Mouse (Mus musculus): ENCODE data around the gene Gm21764.
"Not testable (repeated sequence)": the region's sequence is repeated elsewhere in the genome, so short reads cannot be mapped to it uniquely, and the experiment has no call there.

The Gm21764 gene

GRCm38 (mm10) chrY:18061712-18062111 lies at the start of gene Gm21764:
Gm21764 (minus strand) TSS chrY:18061812.
- not testable (repeated sequence) for DNase-seq (ENCODE audit: low read depth)

GRCm38 (mm10) chrY:18088816-18089215 lies 27.2 kb upstream of the Gm21764 start, which contains the start of gene Ssty1:
Ssty1 (plus strand) TSS chrY:18089116.
- not testable (repeated sequence) for DNase-seq (ENCODE audit: low read depth)

All from c-Kit-positive CD71-positive TER-119-negative erythroid progenitor cells, embryonic 14.5 days (primary cell).